Mouse (Mus musculus) ES-Bruce4 (cell line): ENCODE data around the gene Ccdc3.

Source experiments
- CTCF ChIP-seq: IDR thresholded peaks from one replicate; pipeline ENCODE4 v1.8.1; 2011; ENCODE audit warnings: low read depth, low read length
- POLR2A ChIP-seq: IDR thresholded peaks from one replicate; pipeline ENCODE4 v1.8.1; 2011; ENCODE audit warnings: low read length; ENCODE audit not compliant: insufficient read depth

DNA sequence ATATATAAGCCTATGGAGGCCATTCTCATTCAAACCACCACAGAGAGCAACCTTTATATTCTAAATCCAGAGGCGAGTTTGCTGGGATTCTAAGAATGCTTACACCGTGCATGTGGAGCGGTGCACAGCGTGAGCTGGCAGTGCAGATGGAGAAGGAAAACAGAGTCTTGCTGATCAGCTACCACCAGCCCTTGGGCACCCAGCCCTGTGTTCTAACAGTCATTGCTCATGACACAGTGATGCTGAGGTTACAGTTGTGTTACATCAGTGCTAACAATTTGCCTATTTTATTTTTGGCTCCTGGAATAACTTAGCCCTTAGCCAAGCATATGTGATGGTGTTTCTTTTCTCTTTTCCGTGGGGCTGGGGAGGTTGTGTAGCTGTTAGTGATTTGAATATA lies 42.7 kb upstream of the Ccdc3 start:
- TF ChIP-seq POLR2A (no peak), CTCF (no peak)
